Mouse (Mus musculus) macrophage (primary cell): ENCODE measurements around the gene Orai2. TPM values are rescaled to one million over a fixed set of nuclear protein-coding genes. Genes with fewer than 3 reads are reported as not detected.
A peak's percentile ranks its signal among the peaks of the same experiment; 100 is the strongest.
"Not testable (repeated sequence)": the region's sequence is repeated elsewhere in the genome, so short reads cannot be mapped to it uniquely, and the experiment has no call there.

Experiments
- H3K27ac ChIP-seq: fragments of 350-480 bp; formaldehyde crosslinking; 2 replicates; pipeline ENCODE4 v1.9.0; 2021
- H3K36me3 ChIP-seq: fragments of 350-480 bp; formaldehyde crosslinking; 2 replicates; pipeline ENCODE4 v1.9.0; 2021; ENCODE audit errors: inconsistent target
- H3K4me3 ChIP-seq: fragments of 350-480 bp; formaldehyde crosslinking; 2 replicates; pipeline ENCODE4 v1.9.0; 2021; ENCODE audit errors: inconsistent target
- H3K79me2 ChIP-seq: fragments of 350-480 bp; formaldehyde crosslinking; 2 replicates; pipeline ENCODE4 v1.9.0; 2021; ENCODE audit errors: inconsistent target
- WGBS: methylation state at CpG from one replicate; pipeline ENCODE4 v1.1.7; 2026; ENCODE audit warnings: inconsistent platforms; ENCODE audit not compliant: missing documents; 5-methylcytosine and 5-hydroxymethylcytosine counted together
- polyA plus RNA-seq: library from polyadenylated mRNA; stranded (reverse); fragments of 250-400 nt; gene quantifications from 3 replicates; pipeline ENCODE4 v1.2.4, GENCODE M21; 2018; ENCODE audit warnings: inconsistent platforms
- total RNA-seq, 78 experiments: library from RNA; depleted of rRNA; stranded (reverse); fragments of 250-400 nt; gene quantifications; 1 replicate in 9 of 78; 2 replicates in 24 of 78; 3 replicates in 43 of 78; 4 replicates in 2 of 78; pipeline ENCODE4 v1.2.4; 2018; ENCODE audit warnings: inconsistent platforms in 56 of 78

The Orai2 gene
- total RNA-seq (2018; cell fraction: chromatin; rRNA removed), result 1,000 to 10,000 TPM in 4 of 26 experiments, 100 to 1,000 TPM in 14, 10 to 100 TPM in 8; 34.7 to 1,259 (median 261) TPM
- total RNA-seq (2018; cell fraction: cytosol; rRNA removed), result 100 to 1,000 TPM in 2 of 26 experiments, 10 to 100 TPM in 24; 13.7 to 103 (median 22.1) TPM
- total RNA-seq (2018; cell fraction: nucleus; rRNA removed), result 100 to 1,000 TPM in 18 of 26 experiments, 10 to 100 TPM in 8; 26.9 to 743 (median 214) TPM
- polyA plus RNA-seq, result 7.1 to 19.8 TPM (median 13.8 TPM) in 3 replicates

DNA sequence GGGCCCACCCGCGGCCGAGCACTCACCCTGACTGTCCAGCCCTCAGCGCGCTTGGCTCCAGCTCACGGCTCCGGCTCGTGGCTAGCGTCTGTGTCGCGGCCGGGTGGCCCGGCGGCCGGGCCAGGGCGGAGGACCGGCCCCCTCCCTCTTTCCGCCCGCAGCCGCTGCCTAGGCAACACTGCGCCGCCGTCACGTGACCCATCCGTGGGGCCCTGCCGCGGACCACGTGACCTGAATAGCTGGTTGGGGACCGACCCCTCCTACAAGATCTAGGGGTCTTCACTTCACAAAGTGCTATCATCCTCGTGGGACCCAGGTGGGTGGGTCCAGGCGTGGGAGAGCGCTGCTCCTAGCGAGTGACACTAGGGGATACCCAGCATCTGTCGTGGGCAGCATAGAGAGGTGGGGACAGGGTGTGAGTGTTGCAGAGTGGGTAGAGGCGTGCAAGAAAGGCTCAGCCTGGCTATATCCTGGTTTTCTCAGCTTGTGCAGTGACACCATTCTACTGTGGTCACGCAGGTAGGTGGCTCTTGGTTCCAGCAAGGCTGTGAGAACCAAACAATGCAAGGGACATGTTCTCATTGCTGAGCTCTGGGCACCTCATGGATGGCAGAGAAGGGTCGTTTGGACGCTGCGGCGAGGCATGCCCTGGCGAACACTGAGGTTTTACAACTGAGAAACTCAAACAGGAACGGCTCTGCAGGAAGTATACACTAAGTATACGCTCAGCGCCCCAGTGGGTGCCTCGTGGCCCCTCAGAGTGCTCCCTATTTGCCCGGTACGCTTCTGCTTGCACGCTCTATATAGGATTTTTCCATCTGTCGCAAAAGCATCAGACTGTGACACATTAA, at the start of gene Orai2:
Gene Orai2 (minus strand): TSS at position 202 of the 851 bp plus-strand sequence.
- Histone ChIP-seq H3K4me3 (peak within 1 kb of the TSS; percentile 68), H3K36me3 (peaks cover 25% of the 10 kb centered on the region), H3K79me2 (peaks cover 41% of the 10 kb centered on the region; the same call in 1 of the 2 replicates), H3K27ac (peak within 1 kb of the TSS; percentile 96)
- under 1% methylated on average over 43 of the region's 49 CpGs for WGBS

DNA sequence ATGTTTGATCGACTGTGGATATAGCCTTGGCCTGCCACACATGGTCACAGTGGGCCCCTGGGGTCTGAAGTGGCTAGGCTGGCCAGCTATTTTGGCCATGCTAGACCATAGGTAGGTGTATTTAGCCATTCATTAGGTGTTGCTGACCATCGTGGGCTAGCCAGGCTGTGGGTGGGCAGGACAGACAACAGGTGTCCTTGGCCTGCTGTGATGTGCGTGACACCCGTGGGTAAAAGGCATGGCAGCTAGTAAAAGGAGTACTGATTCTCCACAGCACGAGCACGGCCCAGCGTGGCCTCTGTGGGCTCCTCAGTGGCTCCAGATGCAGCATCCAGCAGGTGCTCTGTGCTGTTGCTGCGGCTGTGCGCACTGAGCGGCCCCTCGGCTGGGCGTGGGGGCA, 48.1 kb upstream of the Orai2 start:
- no peak overlapping the region for H3K4me3 ChIP-seq

DNA sequence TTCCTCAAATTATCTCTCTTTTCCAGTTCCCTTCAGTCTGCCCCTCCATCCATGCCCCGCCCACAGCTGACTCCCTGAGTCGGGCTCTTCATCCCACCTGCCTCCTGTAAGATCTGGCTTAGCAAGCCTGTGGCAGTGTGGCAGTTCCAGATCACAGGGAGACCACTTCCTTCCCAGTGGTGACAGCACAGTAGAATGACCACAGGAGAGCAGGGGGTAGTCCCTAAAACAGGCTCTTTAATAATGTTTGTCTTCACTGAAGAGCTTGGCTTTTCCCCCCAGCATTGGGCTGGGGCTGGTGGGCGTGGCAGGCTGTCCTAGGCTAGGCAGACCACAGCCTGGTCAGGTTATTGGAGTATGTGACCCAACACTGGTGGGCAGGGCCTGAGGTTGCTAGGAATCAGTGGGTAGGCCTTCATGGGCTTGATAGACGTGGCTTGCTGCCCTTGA, 47.4 kb upstream of the Orai2 start:
- 0 out of 2 replicates have a peak, but pooled peaks cover 6% of the 10 kb centered on the region for H3K36me3 ChIP-seq
- no peaks in the 10 kb centered on the region for H3K79me2 ChIP-seq
- no peak overlapping the region for H3K27ac ChIP-seq
- 39% methylated on average over 4 of the region's 4 CpGs for WGBS
- no peak overlapping the region for H3K4me3 ChIP-seq

More for the DNA sequence above, 48.1 kb upstream of the Orai2 start:
- Histone ChIP-seq H3K36me3 (0 out of 2 replicates have a peak, but pooled peaks cover 6% of the 10 kb centered on the region), H3K27ac (no peak overlapping the region), H3K79me2 (no peaks in the 10 kb centered on the region)
- WGBS, result 95% methylated on average over 12 of the region's 12 CpGs

DNA sequence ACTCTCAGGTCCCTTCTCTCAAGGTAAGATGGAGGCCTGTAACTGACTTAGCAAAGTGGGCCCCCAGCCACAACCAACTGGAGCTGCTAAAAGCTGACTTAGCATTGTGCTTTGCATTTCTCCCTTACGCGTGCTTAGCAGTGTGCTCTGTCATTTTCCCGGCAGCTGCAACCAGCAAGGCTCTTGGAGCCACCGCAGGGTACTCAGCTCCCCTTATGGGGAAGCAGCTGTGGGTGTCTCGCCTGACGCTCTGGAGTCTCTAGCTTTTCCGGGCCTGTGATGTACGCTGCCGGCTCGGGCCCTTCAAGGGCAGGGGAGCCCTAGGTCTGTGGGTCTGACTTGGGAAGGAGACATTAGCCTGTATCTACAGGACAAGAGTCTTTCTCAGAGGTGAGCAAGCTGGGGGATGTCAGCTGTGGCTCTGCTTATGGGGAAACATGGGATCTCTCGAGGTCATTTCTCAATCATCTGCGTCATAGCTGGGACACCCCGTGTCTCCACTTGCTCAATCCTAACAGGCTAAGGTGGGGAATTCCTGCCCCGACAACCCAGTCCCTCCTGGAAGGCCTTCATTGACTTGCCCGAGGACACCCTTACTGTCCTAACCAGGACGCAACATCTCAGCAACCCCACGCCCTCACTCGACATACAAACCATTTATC, 46.6 kb upstream of the Orai2 start:
- Histone ChIP-seq H3K4me3 (no peak overlapping the region), H3K79me2 (no peaks in the 10 kb centered on the region), H3K36me3 (0 out of 2 replicates have a peak, but pooled peaks cover 6% of the 10 kb centered on the region), H3K27ac (peak overlapping the region; percentile 32)
- 35% methylated on average over 18 of the region's 18 CpGs for WGBS

DNA sequence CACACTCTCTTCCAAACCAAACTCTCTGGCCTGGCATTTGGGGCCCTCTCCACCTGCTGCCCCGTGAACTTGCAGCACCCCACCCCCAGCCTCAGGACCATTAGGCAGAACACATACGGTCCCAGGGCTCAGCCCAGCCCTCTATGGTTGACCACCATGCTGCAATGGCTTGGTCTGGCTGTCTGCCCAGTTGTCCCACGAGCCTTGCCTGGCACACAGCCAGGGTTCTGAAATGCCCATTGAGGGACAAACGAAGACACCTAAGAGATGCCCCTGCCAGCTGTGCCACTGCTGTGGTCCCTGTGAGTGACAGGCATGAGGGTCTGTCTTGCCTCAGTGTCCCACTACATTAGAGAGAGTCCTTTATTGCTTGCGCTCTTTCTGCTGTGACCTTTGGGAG, 45.4 kb upstream of the Orai2 start:
- WGBS, result 62% methylated on average over 5 of the region's 5 CpGs
- Histone ChIP-seq H3K36me3 (0 out of 2 replicates have a peak, but pooled peaks cover 6% of the 10 kb centered on the region), H3K27ac (no peak overlapping the region), H3K79me2 (no peaks in the 10 kb centered on the region), H3K4me3 (no peak overlapping the region)

DNA sequence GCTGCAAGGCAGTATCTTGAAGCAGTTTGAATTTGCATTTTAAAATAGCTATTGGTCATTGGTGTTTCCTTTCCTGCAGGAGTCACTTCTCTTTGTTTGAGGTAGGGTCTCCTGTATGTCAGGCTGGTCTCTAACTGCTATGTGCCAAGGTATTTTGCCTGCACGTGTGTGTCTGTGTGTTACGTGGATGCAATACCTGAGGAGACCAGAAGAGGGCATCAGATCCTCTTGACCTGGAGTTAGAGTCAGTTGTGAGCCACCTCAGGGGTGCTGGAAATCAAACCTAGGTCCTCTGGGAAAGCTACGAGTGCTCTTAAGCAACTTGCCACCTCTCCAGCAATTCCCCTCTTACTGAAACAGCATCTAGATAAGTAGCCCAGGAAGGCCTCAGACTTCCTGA, 44.7 kb upstream of the Orai2 start:
- H3K79me2 ChIP-seq, result no peaks in the 10 kb centered on the region
- WGBS, result 98% methylated on average over 3 of the region's 3 CpGs
- no peak overlapping the region for H3K4me3 ChIP-seq
- 0 out of 2 replicates have a peak, but pooled peaks cover under 1% of the 10 kb centered on the region for H3K36me3 ChIP-seq
- H3K27ac ChIP-seq, result no peak overlapping the region

DNA sequence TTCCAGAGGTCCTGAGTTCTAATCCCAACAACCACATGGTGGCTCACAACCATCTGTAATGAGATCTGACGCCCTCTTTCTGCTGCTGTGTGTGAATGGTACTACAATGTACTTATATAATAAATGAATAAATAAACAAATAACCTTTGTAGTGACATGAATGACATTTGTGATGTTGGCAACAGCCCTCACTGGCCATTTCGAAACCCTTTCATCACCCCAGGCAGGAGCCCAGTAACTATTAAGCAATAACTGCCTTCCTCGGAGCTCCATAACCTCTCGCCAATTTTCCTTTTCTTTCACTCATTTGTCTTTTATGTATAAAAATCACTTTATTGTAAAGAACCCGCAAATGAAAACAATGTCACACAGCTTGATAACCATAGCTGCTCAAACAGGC, 43.2 kb upstream of the Orai2 start:
- H3K27ac ChIP-seq, result no peak overlapping the region
- WGBS, result 32% methylated on average over 5 of the region's 5 CpGs
- H3K4me3 ChIP-seq, result no peak overlapping the region
- no peaks in the 10 kb centered on the region for H3K36me3 ChIP-seq
- no peaks in the 10 kb centered on the region for H3K79me2 ChIP-seq

DNA sequence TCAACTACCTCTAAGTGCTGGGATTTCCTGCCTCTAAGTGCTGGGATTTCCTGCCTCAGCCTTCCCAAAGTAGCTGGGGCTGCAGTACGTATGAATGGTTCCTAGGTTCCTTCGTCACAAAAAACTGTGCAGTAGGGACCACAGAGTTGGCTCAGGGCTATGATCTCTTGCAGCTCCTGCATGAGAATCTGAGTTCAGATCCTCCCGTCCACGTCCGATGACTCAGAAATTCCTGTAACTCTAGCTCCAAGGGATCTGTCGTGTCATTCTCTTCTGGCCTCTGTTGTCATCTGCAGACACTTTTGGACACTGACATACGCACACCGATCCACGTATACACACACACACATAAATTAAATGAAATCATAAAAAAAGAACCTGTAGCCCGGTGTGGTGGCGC, 42.2 kb upstream of the Orai2 start:
- H3K79me2 ChIP-seq, result no peaks in the 10 kb centered on the region
- WGBS, result 91% methylated on average over 11 of the region's 11 CpGs
- no peaks in the 10 kb centered on the region for H3K36me3 ChIP-seq
- no peak overlapping the region for H3K4me3 ChIP-seq
- no peak overlapping the region for H3K27ac ChIP-seq

DNA sequence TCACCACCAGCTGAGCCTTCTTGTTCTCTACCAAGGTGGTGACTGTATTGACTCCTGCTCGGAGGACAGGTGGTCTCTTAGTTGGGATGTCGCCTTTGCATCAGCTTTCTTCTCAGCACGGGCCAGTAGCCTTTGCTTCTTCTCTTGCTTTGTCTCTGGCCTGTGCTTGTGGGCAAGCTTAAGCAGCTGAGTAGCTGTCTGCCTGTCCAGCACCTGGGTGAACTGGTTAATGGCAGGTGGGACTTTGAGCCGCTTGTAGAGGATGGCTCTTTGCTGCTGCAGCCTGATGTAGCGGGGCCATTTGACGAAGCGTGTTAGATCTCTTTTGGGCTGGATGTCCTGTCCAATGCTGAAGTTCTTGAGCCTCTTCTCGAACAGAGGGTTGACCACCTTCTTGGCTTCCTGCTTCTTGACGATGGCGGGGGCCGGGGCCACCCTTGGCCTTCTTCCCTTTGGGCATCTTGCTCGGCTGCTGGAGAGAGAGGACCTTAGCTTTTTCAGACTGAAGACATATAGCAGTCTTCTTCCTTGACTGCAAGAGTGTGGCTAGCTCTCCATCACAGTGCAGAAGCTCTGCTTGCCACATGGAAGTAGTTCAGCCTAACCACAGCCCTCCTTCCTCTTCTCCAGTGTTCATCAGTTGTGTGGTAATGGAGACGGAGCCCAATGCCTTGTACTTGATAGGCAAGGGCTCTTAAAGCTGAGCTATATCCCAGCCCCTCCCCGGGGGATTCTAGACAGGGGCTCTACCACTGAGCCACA, 41.0 kb upstream of the Orai2 start:
- H3K4me3 ChIP-seq, H3K27ac ChIP-seq: not testable (repeated sequence)
- WGBS, result 53% methylated on average over 13 of the region's 14 CpGs

DNA sequence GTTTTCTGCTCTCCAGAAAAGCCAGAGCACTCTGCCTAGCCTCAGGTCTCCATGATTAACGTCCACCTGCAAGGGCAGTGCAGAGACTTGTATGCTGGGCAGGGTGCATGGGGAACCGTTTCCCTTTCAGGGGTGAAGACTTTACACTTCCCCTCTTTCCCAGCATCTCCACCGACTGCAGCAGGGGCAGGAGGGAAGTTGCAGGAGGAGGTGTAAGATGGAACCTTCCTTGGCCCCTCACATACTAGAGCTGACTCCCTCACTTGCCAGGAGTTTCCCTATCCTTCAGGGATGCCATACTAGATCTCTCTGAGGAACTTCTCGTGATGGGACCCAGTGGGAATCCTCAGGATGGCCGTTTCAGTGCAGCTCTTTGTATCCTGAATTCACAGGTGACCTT, 40.0 kb upstream of the Orai2 start:
- H3K27ac ChIP-seq, result no peak overlapping the region
- H3K36me3 ChIP-seq, result no peaks in the 10 kb centered on the region
- 32% methylated on average over 5 of the region's 5 CpGs for WGBS
- H3K79me2 ChIP-seq, result no peaks in the 10 kb centered on the region
- H3K4me3 ChIP-seq, result no peak overlapping the region

More for the DNA sequence above, 41.0 kb upstream of the Orai2 start:
- not testable (repeated sequence) for H3K36me3 ChIP-seq, H3K79me2 ChIP-seq

DNA sequence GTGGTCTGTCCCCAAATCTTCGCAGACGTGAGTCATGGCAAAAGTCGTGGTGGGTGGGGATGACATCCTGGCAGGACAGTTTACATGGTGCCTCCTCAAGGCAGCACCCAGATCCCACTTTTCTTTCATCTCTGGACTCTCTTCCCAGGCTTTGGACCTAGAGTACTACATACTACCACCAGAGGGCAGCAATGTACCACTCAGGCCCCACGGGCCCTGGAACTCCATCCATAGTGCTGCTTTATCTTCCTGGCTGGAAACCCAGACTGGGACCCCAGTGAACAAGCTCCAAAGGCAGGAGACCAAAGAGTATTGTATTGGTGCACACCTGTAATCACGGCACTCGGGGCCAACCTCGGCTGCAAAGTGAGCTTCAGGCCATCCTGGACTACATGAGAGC, 31.3 kb upstream of the Orai2 start:
- 32% methylated on average over 7 of the region's 7 CpGs for whole genome bisulfite sequencing
- peaks cover 19% of the 10 kb centered on the region for H3K79me2 ChIP-seq

DNA sequence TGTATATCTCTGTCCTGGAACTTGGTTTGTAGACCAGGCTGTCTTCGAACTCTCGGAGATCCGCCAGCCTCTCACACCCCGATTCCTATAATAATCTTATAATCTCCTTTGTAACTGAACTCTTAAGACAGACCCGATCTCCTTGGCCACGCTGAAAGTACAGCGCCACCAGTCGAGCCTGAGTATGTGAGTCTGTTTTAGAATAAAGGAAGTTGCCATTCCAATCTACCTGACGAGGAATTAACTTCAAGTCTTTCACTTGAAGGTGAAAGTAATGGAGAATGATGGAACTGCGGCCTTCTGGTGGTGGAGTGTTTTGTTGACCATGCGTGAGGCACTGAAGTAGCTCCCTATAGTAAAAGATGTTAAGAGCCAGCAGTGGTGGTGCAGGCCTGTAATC, 29.0 kb upstream of the Orai2 start:
- peak overlapping the region; percentile 97; the same call in 1 of the 2 replicates for H3K4me3 ChIP-seq
- peaks cover 16% of the 10 kb centered on the region for H3K36me3 ChIP-seq
- 53% methylated on average over 11 of the region's 11 CpGs for WGBS
- peak overlapping the region; percentile 80 for H3K27ac ChIP-seq
- peaks cover 24% of the 10 kb centered on the region for H3K79me2 ChIP-seq

More for the DNA sequence above, 31.3 kb upstream of the Orai2 start:
- H3K4me3 ChIP-seq, result no peak overlapping the region
- H3K27ac ChIP-seq, result no peak overlapping the region
- no peaks in the 10 kb centered on the region; the same call in 1 of the 2 replicates for H3K36me3 ChIP-seq

DNA sequence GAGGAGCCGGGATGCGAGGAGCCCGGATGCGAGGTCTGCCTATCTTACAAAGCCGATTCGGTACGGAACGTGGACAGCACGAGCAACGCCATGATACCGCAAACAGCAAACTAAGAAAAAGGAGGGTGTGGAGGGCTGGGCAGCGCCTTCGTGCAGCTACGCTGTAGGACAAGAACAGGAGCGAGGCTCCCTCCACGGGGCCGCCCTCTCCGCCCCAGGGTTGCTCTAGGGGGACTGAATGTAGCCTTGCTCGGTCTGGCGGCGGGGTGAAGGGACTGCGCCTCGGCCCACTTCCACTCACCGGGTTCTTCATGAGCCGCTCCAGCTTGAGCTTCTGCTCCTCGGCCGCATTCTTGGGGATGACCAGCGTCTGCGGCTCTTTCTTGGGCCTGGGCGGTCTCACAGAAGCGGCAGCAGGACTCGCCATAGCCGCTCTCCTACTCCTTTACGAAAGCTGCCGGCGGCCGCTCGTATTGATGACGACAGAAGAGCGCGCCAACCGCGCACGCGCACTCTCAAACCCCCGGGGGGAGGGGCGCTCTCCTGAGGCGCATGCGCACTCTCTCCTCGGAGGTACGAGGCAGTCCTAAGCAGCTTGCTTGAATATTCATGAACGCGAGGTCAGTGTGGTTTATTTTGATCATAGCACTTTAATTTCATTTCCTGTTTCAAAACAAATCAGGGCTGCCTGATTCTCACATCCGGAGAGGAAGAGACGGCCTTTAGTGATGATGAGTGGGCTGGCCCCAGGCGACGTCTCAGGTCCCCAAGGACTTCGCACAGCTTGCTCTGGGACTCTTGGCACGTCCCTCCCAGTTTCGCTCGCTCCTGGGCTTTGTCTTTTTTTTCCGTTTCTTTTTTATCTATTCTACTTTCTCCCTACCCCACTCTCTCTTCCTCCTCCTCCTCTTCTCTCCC, 28.2 kb upstream of the Orai2 start, which contains the start of gene Prkrip1:
Gene Prkrip1 (minus strand): TSS at position 490 of the 918 bp plus-strand sequence.
- Histone ChIP-seq H3K36me3 (peaks cover 24% of the 10 kb centered on the region), H3K4me3 (peak within 1 kb of the TSS; percentile 97), H3K79me2 (peaks cover 24% of the 10 kb centered on the region), H3K27ac (peak within 1 kb of the TSS; percentile 80)
- WGBS, result 1% methylated on average over 59 of the region's 62 CpGs
